In genomic region chr12:108613081-108613480, GRCm38 (mm10) we compare ENCODE assay signal across 8 mouse cellular contexts. TPM values are rescaled to one million over a fixed set of nuclear protein-coding genes. Genes with fewer than 3 reads are reported as not detected.
DNase-seq lines count a peak whose midpoint lies in the region; ATAC-seq and TF ChIP-seq lines count a peak whose summit lies in the region.

No protein-coding gene starts in this region.

- H3K36me3 ChIP-seq in forebrain, embryonic 14.5 days (ENCODE audit: control insufficient read depth, insufficient read depth, low read length), result 0 out of 2 replicates have a peak, but pooled peaks cover 3% of the 10 kb centered on the region
- H3K36me3 ChIP-seq in forebrain, embryonic 11.5 days (ENCODE audit: control insufficient read depth, insufficient read depth, low read length), result no peaks in the 10 kb centered on the region

- H3K27me3 ChIP-seq in forebrain, embryonic 14.5 days (replicated peaks; ENCODE audit: control insufficient read depth, insufficient read depth, low read length), result no peaks in the 10 kb centered on the region
- H3K27me3 ChIP-seq in forebrain, embryonic 11.5 days (ENCODE audit: control insufficient read depth, insufficient read depth, low read length), result no peaks in the 10 kb centered on the region

- H3K4me2 ChIP-seq in forebrain, embryonic 14.5 days (ENCODE audit: low read length), result no peak overlapping the region
- no peak overlapping the region for H3K4me2 ChIP-seq in forebrain, embryonic 11.5 days (ENCODE audit: low read depth, low read length, severe bottlenecking)

- H3K4me3 ChIP-seq in forebrain, embryonic 14.5 days (ENCODE audit: low read depth, low read length), result no peak overlapping the region
- no peak overlapping the region for H3K4me3 ChIP-seq in forebrain, embryonic 11.5 days (ENCODE audit: low read depth, low read length)
- no peak overlapping the region for H3K4me3 ChIP-seq in left cerebral cortex, adult 2 months

- H3K27ac ChIP-seq in forebrain, embryonic 14.5 days (ENCODE audit: low read depth, low read length), result no peak overlapping the region
- no peak overlapping the region for H3K27ac ChIP-seq in forebrain, embryonic 11.5 days (ENCODE audit: low read depth, low read length)
- H3K27ac ChIP-seq in left cerebral cortex, adult 2 months, result no peak overlapping the region

- H3K9ac ChIP-seq in forebrain, embryonic 14.5 days (ENCODE audit: low read length), result no peak overlapping the region
- no peak overlapping the region for H3K9ac ChIP-seq in forebrain, embryonic 11.5 days (ENCODE audit: low read length)

- WGBS in forebrain, embryonic 14.5 days, result 62% methylated on average over 3 of the region's 3 CpGs
- WGBS in forebrain, embryonic 11.5 days, result 60% methylated on average over 3 of the region's 3 CpGs

- DNase-seq in forebrain, embryonic 14.5 days (ENCODE audit: low spot score), result peak; percentile 33
- no peak for DNase-seq in forebrain, embryonic 11.5 days (ENCODE audit: low spot score)
- peak; percentile 80 for DNase-seq in adipocyte (ENCODE audit: low spot score)
- DNase-seq in heart, postnatal 14 days, result peak; percentile 76 to 80
- peak; percentile 42 to 53 for DNase-seq in left cerebral cortex, adult 2 months (ENCODE audit: extremely low spot score in 1 of 2, low spot score in 2 of 2)
- peak; percentile 72 to 83 for DNase-seq in natural killer cell, adult 2 months (ENCODE audit: low spot score in 2 of 2)
- peak; percentile 75 for DNase-seq in testis, postnatal 10 days (ENCODE audit: low spot score)

- no peaks in the 10 kb centered on the region for H3K9me3 ChIP-seq in forebrain, embryonic 14.5 days (replicated peaks; ENCODE audit: control insufficient read depth, low read length)
- H3K9me3 ChIP-seq in forebrain, embryonic 11.5 days (ENCODE audit: control insufficient read depth, low read length), result no peaks in the 10 kb centered on the region

- ATAC-seq in forebrain, embryonic 14.5 days, result no peak
- no peak for ATAC-seq in forebrain, embryonic 11.5 days (replicated peaks; ENCODE audit: low FRiP score)
- peak; percentile 90 for ATAC-seq in common myeloid progenitor, adult 5-6 weeks (replicated peaks; ENCODE audit: low read depth, poor library complexity, severe bottlenecking)

- intact Hi-C loops in heart, postnatal 14 days (cut with DNase I), result loop anchor here (1.0 to 5.0 kb wide), 3 partner anchors 44 to 145 kb away; no protein-coding TSS in a partner anchor
- intact Hi-C loops in left cerebral cortex, adult 2 months (cut with DNase I), result loop anchor here (2.0 to 5.0 kb wide), 2 partner anchors 44 to 146 kb away; no protein-coding TSS in a partner anchor

- TF ChIP-seq CTCF in left cerebral cortex, adult 2 months (IDR thresholded peaks at IDR 0.05), result peak; percentile 74

- no peaks in the 10 kb centered on the region; the same call in 1 of the 2 replicates for H3K4me1 ChIP-seq in forebrain, embryonic 14.5 days (ENCODE audit: control insufficient read depth, insufficient read depth, low read length)
- no peaks in the 10 kb centered on the region for H3K4me1 ChIP-seq in forebrain, embryonic 11.5 days (replicated peaks; ENCODE audit: control insufficient read depth, insufficient read depth, low read length)

RNA-seq across cellular contexts. Expression of gene Evl, which starts 58.6 kb away (rescaled TPM):
- polyA plus RNA-seq in forebrain, embryonic 14.5 days (2014; fragmentation: Nextera tagmentation; extraction: Ambion mirVana), result 208 and 232 TPM in 2 replicates
- polyA plus RNA-seq in forebrain, embryonic 11.5 days (2014; fragmentation: Nextera tagmentation; extraction: Ambion mirVana), result 111 and 112 TPM in 2 replicates
- 9.7 and 10.3 TPM in 2 replicates for total RNA-seq in common myeloid progenitor, adult 5-6 weeks (2017)
- 10 to 100 TPM; 76.2 to 76.8 TPM for total RNA-seq in heart, postnatal 14 days (2021)
- 100 to 1,000 TPM; 242 to 249 TPM for total RNA-seq in left cerebral cortex, adult 2 months (2021)
